Comparison of ENCODE assay signal across 18 mouse cellular contexts in genomic region chr1:180952808-180953207, GRCm38 (mm10). TPM values are rescaled to one million over a fixed set of nuclear protein-coding genes. Genes with fewer than 3 reads are reported as not detected.
"Had no signal": no experiment of that assay in that cellular context is flagged by ENCODE, and none has a peak within 500 bp of the region (broad histone marks: within the 10 kb centered on the region; RNA-seq: fewer than 3 reads in every experiment).

No protein-coding gene starts in this region.

- H3K4me1 ChIP-seq: midbrain, embryonic 15.5 days; neural tube, embryonic 13.5 days had no signal

- H3K9me3 ChIP-seq: limb, embryonic 10.5 days; liver, embryonic 13.5 days; megakaryocyte, embryonic 14.5 days; midbrain, embryonic 15.5 days; neural tube, embryonic 13.5 days had no signal

- ATAC-seq: hindbrain, postnatal 0 days; midbrain, embryonic 15.5 days had no signal

- H3K36me3 ChIP-seq: midbrain, embryonic 15.5 days; neural tube, embryonic 13.5 days had no signal

- H3K27me3 ChIP-seq: liver, embryonic 13.5 days; megakaryocyte, embryonic 14.5 days; midbrain, embryonic 15.5 days; neural tube, embryonic 13.5 days had no signal

- H3K27ac ChIP-seq: hindbrain, postnatal 0 days; kidney, postnatal 0 days; layer of hippocampus, adult 2 months; left cerebral cortex, adult 2 months; macrophage; midbrain, embryonic 15.5 days; neural tube, embryonic 13.5 days had no signal

- DNase-seq: kidney, postnatal 4 days; liver, embryonic 13.5 days; lung, adult 2 months; retina, postnatal 1 day; right cerebral cortex, postnatal 25 days; thymus, adult 18-20 months; thymus, postnatal 14 days had no signal

- H3K4me3 ChIP-seq: layer of hippocampus, adult 2 months; left cerebral cortex, adult 2 months; limb, embryonic 10.5 days; liver, embryonic 13.5 days; megakaryocyte, embryonic 14.5 days; midbrain, embryonic 15.5 days; neural tube, embryonic 13.5 days had no signal

- H3K9ac ChIP-seq: liver, embryonic 13.5 days; midbrain, embryonic 15.5 days; neural tube, embryonic 13.5 days had no signal

- H3K4me2 ChIP-seq: midbrain, embryonic 11.5 days; midbrain, embryonic 15.5 days; neural tube, embryonic 13.5 days had no signal

RNA-seq across cellular contexts. Expression of gene Lefty1, which starts 18.0 kb away (rescaled TPM):
- total RNA-seq: hindbrain, postnatal 0 days; monocyte, adult 5-6 weeks had no signal

RNA-seq across cellular contexts. Expression of gene Lefty2, which starts 59.9 kb away (rescaled TPM):
- total RNA-seq: monocyte, adult 5-6 weeks had no signal
- polyA plus RNA-seq: limb, embryonic 10.5 days; liver, embryonic 13.5 days; lung, adult 2 months; macrophage; midbrain, embryonic 11.5 days; neural tube, embryonic 13.5 days had no signal
